Mouse (Mus musculus): ENCODE data around the gene Actg2. TPM values are rescaled to one million over a fixed set of nuclear protein-coding genes. Genes with fewer than 3 reads are reported as not detected.
A peak's percentile ranks its signal among the peaks of the same experiment; 100 is the strongest.

Gene Actg2
- polyA plus RNA-seq, 1 experiment from 2014 or later: 121 TPM

- Histone ChIP-seq H3K4me2 (replicated peaks; ENCODE audit: low read depth, low read length) (no peak overlapping the region), H3K9me3 (ENCODE audit: low read length) (no peaks in the 10 kb centered on the region), H3K4me1 (ENCODE audit: insufficient read depth, low read depth, low read length) (peaks cover 6% of the 10 kb centered on the region; the same call in 1 of the 2 replicates), H3K4me3 (ENCODE audit: low read depth, low read length) (no peak overlapping the region), H3K36me3 (ENCODE audit: insufficient read depth, low read length) (peaks cover 15% of the 10 kb centered on the region; the same call in 1 of the 2 replicates), H3K9ac (replicated peaks; ENCODE audit: low read depth) (no peak overlapping the region), H3K27ac (ENCODE audit: low read length) (no peak overlapping the region), H3K27me3 (replicated peaks; ENCODE audit: insufficient read depth, low read length) (no peaks in the 10 kb centered on the region)
- ATAC-seq (no peak), DNase-seq (ENCODE audit: low spot score) (peak; percentile 27)
- 62% methylated on average over 4 of the region's 4 CpGs for WGBS
- TF ChIP-seq CTCF (IDR thresholded peaks at IDR 0.05) (peak; percentile 55), EP300 (IDR thresholded peaks at IDR 0.05) (no peak)
Observed at GRCm38 (mm10) chr6:83478217-83478616, 57.8 kb downstream of the Actg2 start.

- 59% methylated on average over 7 of the region's 7 CpGs for WGBS
- Histone ChIP-seq H3K9ac (replicated peaks; ENCODE audit: low read depth) (no peak overlapping the region), H3K27me3 (replicated peaks; ENCODE audit: insufficient read depth, low read length) (no peaks in the 10 kb centered on the region), H3K4me2 (replicated peaks; ENCODE audit: low read depth, low read length) (no peak overlapping the region), H3K27ac (ENCODE audit: low read length) (no peak overlapping the region), H3K9me3 (ENCODE audit: low read length) (no peaks in the 10 kb centered on the region), H3K4me1 (ENCODE audit: insufficient read depth, low read depth, low read length) (no peaks in the 10 kb centered on the region), H3K36me3 (ENCODE audit: insufficient read depth, low read length) (0 out of 2 replicates have a peak, but pooled peaks cover 7% of the 10 kb centered on the region), H3K4me3 (ENCODE audit: low read depth, low read length) (no peak overlapping the region)
- no peak for DNase-seq (ENCODE audit: low spot score)
- ATAC-seq: no peak
- TF ChIP-seq EP300 (IDR thresholded peaks at IDR 0.05): no peak
- no peak for TF ChIP-seq CTCF (IDR thresholded peaks at IDR 0.05)
Observed at GRCm38 (mm10) chr6:83475431-83475830, 60.6 kb downstream of the Actg2 start.

- no peak overlapping the region for H3K27ac ChIP-seq (ENCODE audit: low read length)
- H3K36me3 ChIP-seq (ENCODE audit: insufficient read depth, low read length): no peaks in the 10 kb centered on the region
- no peaks in the 10 kb centered on the region for H3K9me3 ChIP-seq (ENCODE audit: low read length)
- no peak overlapping the region for H3K4me2 ChIP-seq (replicated peaks; ENCODE audit: low read depth, low read length)
- TF ChIP-seq CTCF (IDR thresholded peaks at IDR 0.05): no peak
- TF ChIP-seq EP300 (IDR thresholded peaks at IDR 0.05): no peak
- 52% methylated on average over 8 of the region's 9 CpGs for WGBS
- ATAC-seq: no peak
- no peak for DNase-seq (ENCODE audit: low spot score)
- no peaks in the 10 kb centered on the region for H3K27me3 ChIP-seq (replicated peaks; ENCODE audit: insufficient read depth, low read length)
- H3K9ac ChIP-seq (replicated peaks; ENCODE audit: low read depth): no peak overlapping the region
- no peak overlapping the region for H3K4me3 ChIP-seq (ENCODE audit: low read depth, low read length)
- H3K4me1 ChIP-seq (ENCODE audit: insufficient read depth, low read depth, low read length): no peaks in the 10 kb centered on the region
Observed at GRCm38 (mm10) chr6:83473240-83473639, 62.8 kb downstream of the Actg2 start.

GRCm38 (mm10) chr6:83471739-83472138 is 64.3 kb downstream of the Actg2 start:
- Histone ChIP-seq H3K27me3 (replicated peaks; ENCODE audit: insufficient read depth, low read length) (no peaks in the 10 kb centered on the region), H3K4me2 (replicated peaks; ENCODE audit: low read depth, low read length) (no peak overlapping the region), H3K4me3 (ENCODE audit: low read depth, low read length) (no peak overlapping the region), H3K27ac (ENCODE audit: low read length) (no peak overlapping the region), H3K4me1 (ENCODE audit: insufficient read depth, low read depth, low read length) (no peaks in the 10 kb centered on the region), H3K9ac (replicated peaks; ENCODE audit: low read depth) (no peak overlapping the region), H3K36me3 (ENCODE audit: insufficient read depth, low read length) (no peaks in the 10 kb centered on the region), H3K9me3 (ENCODE audit: low read length) (no peaks in the 10 kb centered on the region)
- ATAC-seq (no peak), DNase-seq (ENCODE audit: low spot score) (no peak)
- TF ChIP-seq CTCF (IDR thresholded peaks at IDR 0.05) (no peak), EP300 (IDR thresholded peaks at IDR 0.05) (no peak)
- WGBS: 75% methylated on average over 7 of the region's 7 CpGs

GRCm38 (mm10) chr6:83464011-83464410 is 72.1 kb downstream of the Actg2 start:
- Histone ChIP-seq H3K4me2 (replicated peaks; ENCODE audit: low read depth, low read length) (no peak overlapping the region), H3K27ac (ENCODE audit: low read length) (no peak overlapping the region), H3K9ac (replicated peaks; ENCODE audit: low read depth) (no peak overlapping the region), H3K4me1 (ENCODE audit: insufficient read depth, low read depth, low read length) (peaks cover 7% of the 10 kb centered on the region), H3K9me3 (ENCODE audit: low read length) (no peaks in the 10 kb centered on the region), H3K36me3 (ENCODE audit: insufficient read depth, low read length) (no peaks in the 10 kb centered on the region), H3K27me3 (replicated peaks; ENCODE audit: insufficient read depth, low read length) (no peaks in the 10 kb centered on the region), H3K4me3 (ENCODE audit: low read depth, low read length) (no peak overlapping the region)
- no peak for DNase-seq (ENCODE audit: low spot score)
- no peak for ATAC-seq
- TF ChIP-seq CTCF (IDR thresholded peaks at IDR 0.05) (no peak), EP300 (IDR thresholded peaks at IDR 0.05) (no peak)

Other genes starting within 250 kb of the Actg2 start
- gene Mthfd2, start 210.4 kb downstream of the Actg2 start, polyA plus RNA-seq (2015; fragmentation: Nextera tagmentation; extraction: Ambion mirVana): 6.3 and 7.8 TPM in 2 replicates
- gene Mob1a, start 210.2 kb downstream of the Actg2 start, polyA plus RNA-seq (2015; fragmentation: Nextera tagmentation; extraction: Ambion mirVana): 41.3 and 47.6 TPM in 2 replicates
- 101 and 120 TPM in 2 replicates for gene Bola3, start 187.1 kb downstream of the Actg2 start, polyA plus RNA-seq (2015; fragmentation: Nextera tagmentation; extraction: Ambion mirVana)
- gene Tet3, start 77.2 kb downstream of the Actg2 start, polyA plus RNA-seq (2015; fragmentation: Nextera tagmentation; extraction: Ambion mirVana): 30.0 and 30.5 TPM in 2 replicates
- 71.8 and 75.3 TPM in 2 replicates for gene Dguok, start 29.3 kb downstream of the Actg2 start, polyA plus RNA-seq (2015; fragmentation: Nextera tagmentation; extraction: Ambion mirVana)
- 30.7 TPM in 2 replicates for gene Stambp, start 36.5 kb upstream of the Actg2 start, polyA plus RNA-seq (2015; fragmentation: Nextera tagmentation; extraction: Ambion mirVana)
- gene Clec4f, start 119.9 kb upstream of the Actg2 start, polyA plus RNA-seq (2015; fragmentation: Nextera tagmentation; extraction: Ambion mirVana): not detected in 2 replicates
- gene Cd207, start 141.6 kb upstream of the Actg2 start, polyA plus RNA-seq (2015; fragmentation: Nextera tagmentation; extraction: Ambion mirVana): not detected in 2 replicates
- not detected in 2 replicates for gene Vax2, start 175.0 kb upstream of the Actg2 start, polyA plus RNA-seq (2015; fragmentation: Nextera tagmentation; extraction: Ambion mirVana)
- 0.56 and 0.64 TPM in 2 replicates for gene Atp6v1b1, start 206.7 kb upstream of the Actg2 start, polyA plus RNA-seq (2015; fragmentation: Nextera tagmentation; extraction: Ambion mirVana)
- gene Ankrd53, start 226.4 kb upstream of the Actg2 start, polyA plus RNA-seq (2015; fragmentation: Nextera tagmentation; extraction: Ambion mirVana): 0.12 TPM in 1 of 2 replicates, not detected in the other
- gene Tex261, start 239.5 kb upstream of the Actg2 start, polyA plus RNA-seq (2015; fragmentation: Nextera tagmentation; extraction: Ambion mirVana): 89.8 and 101 TPM in 2 replicates